Mouse (Mus musculus): ENCODE measurements around the gene Clec16a. TPM values are rescaled to one million over a fixed set of nuclear protein-coding genes. Genes with fewer than 3 reads are reported as not detected.
A peak's percentile ranks its signal among the peaks of the same experiment; 100 is the strongest.

Clec16a gene
- polyA plus RNA-seq, 1 experiment = 23.0 TPM

DNA sequence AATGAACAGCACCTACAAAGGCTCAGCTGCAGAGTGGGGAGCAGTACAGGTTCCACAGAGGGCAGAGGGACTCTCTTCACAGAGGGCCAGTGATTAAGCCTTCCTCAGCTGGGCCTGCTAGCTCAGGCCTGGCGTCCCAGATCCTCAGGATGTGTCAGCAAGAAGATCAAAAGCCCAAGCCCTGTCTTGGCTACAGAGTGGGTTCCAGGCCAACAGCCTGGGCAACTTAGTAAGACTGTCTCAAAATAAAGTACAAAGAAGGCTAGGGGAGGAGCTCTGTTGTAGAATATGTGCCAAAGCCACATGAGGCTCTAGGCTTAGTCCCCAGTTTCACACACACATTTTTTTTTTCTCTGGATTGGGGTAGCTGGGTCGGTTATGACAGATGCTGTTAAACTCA is 29.8 kb downstream of the Clec16a start:
- peak overlapping the region; percentile 2; the same call in 1 of the 2 replicates for H3K27ac ChIP-seq (ENCODE audit: insufficient read depth, low read length)
- TF ChIP-seq POLR2A (IDR thresholded peaks at IDR 0.05; ENCODE audit: low read depth, low read length) (no peak), CTCF (IDR thresholded peaks at IDR 0.05; ENCODE audit: borderline replicate concordance, insufficient read depth, low read length) (no peak)
- H3K4me3 ChIP-seq (ENCODE audit: insufficient read depth, low read length) = no peak overlapping the region
- no peaks in the 10 kb centered on the region for H3K4me1 ChIP-seq (ENCODE audit: control insufficient read depth, insufficient read depth, low read length)

GRCm38 (mm10) chr16:10575915-10576314 is 30.8 kb downstream of the Clec16a start:
- H3K4me1 ChIP-seq (ENCODE audit: control insufficient read depth, insufficient read depth, low read length) = no peaks in the 10 kb centered on the region
- no peak overlapping the region for H3K27ac ChIP-seq (ENCODE audit: insufficient read depth, low read length)
- TF ChIP-seq POLR2A (IDR thresholded peaks at IDR 0.05; ENCODE audit: low read depth, low read length) = no peak
- TF ChIP-seq CTCF (IDR thresholded peaks at IDR 0.05; ENCODE audit: borderline replicate concordance, insufficient read depth, low read length) = no peak
- H3K4me3 ChIP-seq (ENCODE audit: insufficient read depth, low read length) = no peak overlapping the region

- H3K27ac ChIP-seq (ENCODE audit: insufficient read depth, low read length) = no peak overlapping the region
- no peak overlapping the region for H3K4me3 ChIP-seq (ENCODE audit: insufficient read depth, low read length)
- no peaks in the 10 kb centered on the region for H3K4me1 ChIP-seq (ENCODE audit: control insufficient read depth, insufficient read depth, low read length)
- TF ChIP-seq POLR2A (IDR thresholded peaks at IDR 0.05; ENCODE audit: low read depth, low read length) (no peak), CTCF (IDR thresholded peaks at IDR 0.05; ENCODE audit: borderline replicate concordance, insufficient read depth, low read length) (no peak)
Measured at GRCm38 (mm10) chr16:10577548-10577947, 32.4 kb downstream of the Clec16a start.

GRCm38 (mm10) chr16:10578376-10578775 is 33.2 kb downstream of the Clec16a start:
- Histone ChIP-seq H3K4me3 (ENCODE audit: insufficient read depth, low read length) (no peak overlapping the region), H3K27ac (ENCODE audit: insufficient read depth, low read length) (no peak overlapping the region), H3K4me1 (ENCODE audit: control insufficient read depth, insufficient read depth, low read length) (no peaks in the 10 kb centered on the region)
- TF ChIP-seq POLR2A (IDR thresholded peaks at IDR 0.05; ENCODE audit: low read depth, low read length) = no peak
- no peak for TF ChIP-seq CTCF (IDR thresholded peaks at IDR 0.05; ENCODE audit: borderline replicate concordance, insufficient read depth, low read length)

DNA sequence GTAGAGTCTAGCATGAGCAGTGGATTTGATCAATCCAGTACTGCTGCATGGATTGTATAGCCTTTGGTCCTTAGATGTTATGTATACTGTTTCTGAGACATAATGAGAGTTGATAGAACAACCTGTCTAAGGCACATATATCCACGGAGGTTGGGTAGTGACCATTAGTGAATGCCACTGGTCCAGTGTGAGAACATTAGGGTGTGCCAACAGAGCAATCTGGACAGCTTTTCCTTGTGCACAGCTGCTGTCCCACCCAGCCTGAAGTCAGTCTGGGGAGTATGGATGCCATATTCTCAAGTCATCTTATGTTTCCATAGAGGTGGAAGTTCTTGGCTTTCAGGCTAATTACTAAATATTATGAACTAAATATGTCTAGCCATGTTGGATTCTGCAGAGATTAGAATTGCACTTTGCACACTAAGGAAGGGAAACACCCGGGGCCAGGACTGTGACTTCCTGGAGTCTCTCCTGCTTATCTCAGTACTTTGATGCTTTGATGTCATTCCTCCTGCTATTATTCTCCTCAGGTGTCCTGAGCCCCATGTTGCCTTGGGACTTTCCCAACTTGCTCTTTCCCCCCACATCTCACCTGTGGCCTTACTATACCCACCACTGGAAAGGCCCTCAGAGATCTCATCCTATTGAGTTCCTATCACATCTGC is 36.2 kb downstream of the Clec16a start:
- Histone ChIP-seq H3K4me1 (ENCODE audit: control insufficient read depth, insufficient read depth, low read length) (no peaks in the 10 kb centered on the region), H3K27ac (ENCODE audit: insufficient read depth, low read length) (no peak overlapping the region), H3K4me3 (ENCODE audit: insufficient read depth, low read length) (no peak overlapping the region)
- TF ChIP-seq CTCF (IDR thresholded peaks at IDR 0.05; ENCODE audit: borderline replicate concordance, insufficient read depth, low read length) = no peak
- TF ChIP-seq POLR2A (IDR thresholded peaks at IDR 0.05; ENCODE audit: low read depth, low read length) = no peak

- no peak for TF ChIP-seq CTCF (IDR thresholded peaks at IDR 0.05; ENCODE audit: borderline replicate concordance, insufficient read depth, low read length)
- TF ChIP-seq POLR2A (IDR thresholded peaks at IDR 0.05; ENCODE audit: low read depth, low read length) = no peak
- H3K4me1 ChIP-seq (ENCODE audit: control insufficient read depth, insufficient read depth, low read length) = no peaks in the 10 kb centered on the region
- no peak overlapping the region for H3K27ac ChIP-seq (ENCODE audit: insufficient read depth, low read length)
- no peak overlapping the region for H3K4me3 ChIP-seq (ENCODE audit: insufficient read depth, low read length)
Measured at GRCm38 (mm10) chr16:10585165-10585564, 40.0 kb downstream of the Clec16a start.

DNA sequence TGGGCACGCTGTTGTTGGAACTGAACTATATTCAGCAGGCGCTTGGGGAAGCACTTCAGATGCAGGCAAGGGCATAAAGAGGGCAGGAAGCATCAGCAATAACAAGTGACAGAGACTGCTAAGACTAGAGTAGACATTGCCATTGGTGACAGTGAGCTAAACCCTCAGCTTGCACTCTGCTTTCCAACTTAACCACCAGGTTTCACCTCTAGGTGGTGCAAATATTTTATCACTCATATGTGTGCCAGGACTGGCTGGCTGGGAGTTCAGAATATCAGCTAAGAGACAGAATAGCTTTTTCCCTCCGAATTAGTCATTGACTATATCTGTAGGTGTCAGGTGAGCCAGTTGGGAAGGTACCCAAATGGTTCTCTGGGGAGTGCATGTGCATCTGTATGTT is 41.4 kb downstream of the Clec16a start:
- TF ChIP-seq CTCF (IDR thresholded peaks at IDR 0.05; ENCODE audit: borderline replicate concordance, insufficient read depth, low read length) (no peak), POLR2A (IDR thresholded peaks at IDR 0.05; ENCODE audit: low read depth, low read length) (no peak)

DNA sequence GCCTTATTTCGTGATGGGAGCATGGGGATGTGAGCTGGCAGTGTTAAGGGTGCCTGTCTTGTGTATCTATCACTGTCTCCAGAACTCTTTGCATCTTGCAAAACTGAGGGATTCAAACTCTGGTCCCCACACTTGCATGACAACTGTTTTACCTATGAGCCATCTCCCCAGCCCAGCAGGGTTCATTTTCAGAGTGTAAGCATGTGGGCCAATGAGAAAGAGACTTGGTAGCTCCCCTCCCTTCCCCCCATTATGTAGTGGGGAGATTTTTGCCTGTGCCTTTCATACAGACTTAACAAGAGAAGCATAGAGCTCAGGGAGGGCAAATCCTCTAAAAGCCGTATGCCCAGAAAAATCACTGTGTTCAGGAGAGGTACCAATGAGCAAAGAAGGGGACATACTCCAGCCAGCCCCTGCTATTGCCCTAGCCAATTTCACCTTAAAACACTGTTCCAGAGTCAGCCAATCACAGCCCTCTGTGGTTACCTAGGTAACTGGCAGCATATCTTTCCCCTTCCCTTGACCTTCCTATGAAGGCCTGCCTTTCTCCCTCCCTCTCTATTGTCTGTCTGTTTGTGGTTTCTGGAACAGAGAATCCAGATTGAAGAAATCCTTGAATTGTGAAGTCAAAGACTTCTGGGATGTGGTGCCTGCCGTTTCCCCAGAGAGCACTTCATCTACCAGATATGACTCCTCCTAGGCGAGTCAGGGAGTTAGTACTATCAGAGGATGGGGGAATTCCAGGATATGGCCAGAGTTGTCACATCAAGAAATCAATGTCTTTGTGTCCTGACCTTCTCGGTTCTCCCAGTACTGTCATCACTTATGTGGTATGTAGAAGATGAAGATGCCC is 55.0 kb downstream of the Clec16a start:
- TF ChIP-seq POLR2A (IDR thresholded peaks at IDR 0.05; ENCODE audit: low read depth, low read length) (no peak), CTCF (IDR thresholded peaks at IDR 0.05; ENCODE audit: borderline replicate concordance, insufficient read depth, low read length) (no peak)
- H3K27ac ChIP-seq (ENCODE audit: insufficient read depth, low read length) = peak overlapping the region; percentile 12; the same call in 1 of the 2 replicates
- no peak overlapping the region for H3K4me3 ChIP-seq (ENCODE audit: insufficient read depth, low read length)
- H3K4me1 ChIP-seq (ENCODE audit: control insufficient read depth, insufficient read depth, low read length) = no peaks in the 10 kb centered on the region

More for the DNA sequence above, 41.4 kb downstream of the Clec16a start:
- no peak overlapping the region for H3K4me3 ChIP-seq (ENCODE audit: insufficient read depth, low read length)
- H3K27ac ChIP-seq (ENCODE audit: insufficient read depth, low read length) = no peak overlapping the region
- H3K4me1 ChIP-seq (ENCODE audit: control insufficient read depth, insufficient read depth, low read length) = no peaks in the 10 kb centered on the region

DNA sequence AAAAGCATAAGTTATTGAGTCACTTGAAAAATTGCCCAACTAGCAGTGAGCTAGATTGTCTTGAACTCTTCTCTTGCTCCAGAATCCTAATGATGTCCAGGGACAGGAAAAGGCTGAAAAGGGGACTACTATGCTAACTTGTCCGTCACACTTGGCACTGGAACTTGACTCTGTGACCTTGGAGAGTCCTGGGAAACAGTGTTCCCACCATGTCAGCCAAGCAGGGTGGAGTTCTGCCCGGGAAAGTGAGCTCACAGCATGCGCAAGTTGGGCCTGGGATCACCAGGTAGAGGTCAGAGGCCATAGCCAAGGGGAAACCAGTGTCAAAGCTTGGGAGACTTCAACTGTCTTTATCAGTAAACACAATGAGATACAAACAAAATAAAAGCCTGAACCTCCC is 62.7 kb downstream of the Clec16a start:
- TF ChIP-seq CTCF (IDR thresholded peaks at IDR 0.05; ENCODE audit: borderline replicate concordance, insufficient read depth, low read length) (no peak), POLR2A (IDR thresholded peaks at IDR 0.05; ENCODE audit: low read depth, low read length) (no peak)
- no peak overlapping the region for H3K4me3 ChIP-seq (ENCODE audit: insufficient read depth, low read length)
- H3K27ac ChIP-seq (ENCODE audit: insufficient read depth, low read length) = no peak overlapping the region
- H3K4me1 ChIP-seq (ENCODE audit: control insufficient read depth, insufficient read depth, low read length) = no peaks in the 10 kb centered on the region

DNA sequence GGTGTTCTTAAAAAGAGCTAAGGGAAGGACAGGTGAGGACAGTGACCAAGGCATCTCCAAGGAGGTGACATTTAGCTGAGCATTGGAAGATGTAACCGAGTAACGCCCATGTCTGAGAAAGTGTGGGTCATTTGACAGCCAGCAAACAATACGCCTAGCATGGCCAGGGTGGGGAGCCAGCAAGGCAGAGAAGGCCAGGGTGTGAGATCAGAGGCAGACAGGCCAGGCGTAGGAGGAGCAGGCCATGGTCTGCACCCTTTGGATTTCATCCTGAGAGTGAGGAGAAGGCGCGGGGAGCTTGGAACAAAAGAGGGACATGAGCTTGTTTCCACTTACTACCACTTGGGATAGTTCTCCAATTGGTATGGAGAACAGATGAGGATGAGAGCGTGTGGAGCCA is 64.8 kb downstream of the Clec16a start:
- Histone ChIP-seq H3K27ac (ENCODE audit: insufficient read depth, low read length) (no peak overlapping the region), H3K4me1 (ENCODE audit: control insufficient read depth, insufficient read depth, low read length) (no peaks in the 10 kb centered on the region), H3K4me3 (ENCODE audit: insufficient read depth, low read length) (no peak overlapping the region)
- TF ChIP-seq CTCF (IDR thresholded peaks at IDR 0.05; ENCODE audit: borderline replicate concordance, insufficient read depth, low read length) (no peak), POLR2A (IDR thresholded peaks at IDR 0.05; ENCODE audit: low read depth, low read length) (no peak)
